Mouse (Mus musculus): ENCODE results near the gene Glipr1l1. TPM values are rescaled to one million over a fixed set of nuclear protein-coding genes. Genes with fewer than 3 reads are reported as not detected.
A peak's percentile ranks its signal among the peaks of the same experiment; 100 is the strongest.
"Not testable (repeated sequence)": the region's sequence is repeated elsewhere in the genome, so short reads cannot be mapped to it uniquely, and the experiment has no call there.

The Glipr1l1 gene
- polyA plus RNA-seq (2014; fragmentation: Nextera tagmentation; extraction: Ambion mirVana): 0.23 TPM in 1 of 2 replicates, not detected in the other

DNA sequence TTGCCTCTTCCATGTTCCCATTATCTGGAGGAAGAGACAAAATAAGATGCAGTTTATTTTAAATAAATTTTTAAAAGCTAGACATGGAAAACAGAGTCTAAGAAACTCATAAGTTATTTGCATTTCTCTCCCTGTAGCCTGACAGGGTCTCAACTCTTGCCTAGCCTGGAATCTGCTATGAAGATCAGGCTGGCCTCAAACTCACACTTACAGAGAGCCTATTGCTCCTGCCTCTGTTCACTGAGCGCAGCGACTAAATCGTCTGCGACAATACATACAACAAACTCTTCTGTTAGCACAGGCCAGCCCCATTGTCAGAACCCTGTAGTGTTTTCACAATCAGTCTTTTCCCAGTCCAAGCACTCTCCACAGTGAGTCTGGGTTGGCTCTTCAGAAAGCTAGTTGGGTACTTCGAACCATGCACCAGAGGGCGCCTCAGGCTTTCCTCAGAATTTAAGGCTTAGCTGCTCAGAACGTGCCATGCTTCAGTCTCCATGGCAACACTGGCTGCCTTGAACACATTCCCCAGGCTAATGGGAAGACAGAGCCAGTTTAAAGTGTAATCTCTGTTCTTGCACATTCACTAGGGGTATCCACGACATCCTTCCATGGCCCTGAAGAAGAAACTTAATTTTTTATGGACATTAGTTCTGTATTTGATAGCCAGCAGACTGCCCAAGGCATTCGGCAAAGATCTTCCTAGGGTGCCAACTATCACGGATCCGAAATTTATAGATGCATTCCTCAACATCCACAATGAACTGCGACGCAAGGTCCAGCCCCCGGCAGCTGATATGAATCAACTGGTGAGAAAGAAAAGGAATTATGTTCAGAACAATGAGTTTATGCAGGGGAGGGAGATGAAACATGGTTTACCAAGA, at the start of gene Glipr1l1:
Gene Glipr1l1 (plus strand): TSS at position 488 of the 881 bp plus-strand sequence.
- no peak within 1 kb of the TSS for H3K27ac ChIP-seq
- no peaks in the 10 kb centered on the region for H3K36me3 ChIP-seq (replicated peaks; ENCODE audit: control insufficient read depth, insufficient read depth)
- no peaks in the 10 kb centered on the region for H3K4me1 ChIP-seq (replicated peaks; ENCODE audit: control insufficient read depth, insufficient read depth, low read length)
- DNase-seq (ENCODE audit: low spot score): peak; percentile 87
- 31% methylated on average over 14 of the region's 14 CpGs for WGBS
- peak; percentile 98 for ATAC-seq (ENCODE audit: low FRiP score)
- H3K9me3 ChIP-seq (ENCODE audit: control insufficient read depth, low read length): no peaks in the 10 kb centered on the region
- H3K9ac ChIP-seq: no peak within 1 kb of the TSS
- H3K4me2 ChIP-seq (replicated peaks): peak within 1 kb of the TSS; percentile 43
- H3K4me3 ChIP-seq (replicated peaks; ENCODE audit: low read length): no peak within 1 kb of the TSS
- no peaks in the 10 kb centered on the region for H3K27me3 ChIP-seq (ENCODE audit: control insufficient read depth, insufficient read depth, low read length)

DNA sequence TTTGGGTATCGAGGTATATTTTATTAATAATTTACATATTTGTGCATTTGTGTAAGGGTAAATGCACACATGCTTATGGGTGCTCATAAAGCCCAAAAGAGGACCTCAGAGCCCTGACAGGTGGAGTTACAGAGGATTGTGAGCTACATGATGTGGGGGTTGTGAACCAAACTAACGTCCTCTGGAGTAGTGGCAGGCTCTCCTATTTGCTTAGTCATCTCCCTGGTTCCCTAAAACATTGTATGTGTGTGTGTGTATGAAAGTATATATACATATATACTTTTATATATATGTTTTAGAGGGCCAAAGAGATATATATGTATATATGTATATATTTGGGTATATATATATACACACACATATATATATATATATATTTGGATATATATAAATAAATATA, 36.4 kb upstream of the Glipr1l1 start:
- H3K4me3 ChIP-seq (replicated peaks; ENCODE audit: low read length): no peak overlapping the region
- H3K4me2 ChIP-seq (replicated peaks): no peak overlapping the region
- 78% methylated on average over 2 of the region's 2 CpGs for WGBS
- H3K36me3 ChIP-seq (replicated peaks; ENCODE audit: control insufficient read depth, insufficient read depth): no peaks in the 10 kb centered on the region
- H3K27ac ChIP-seq: no peak overlapping the region
- no peaks in the 10 kb centered on the region for H3K27me3 ChIP-seq (ENCODE audit: control insufficient read depth, insufficient read depth, low read length)
- DNase-seq (ENCODE audit: low spot score): no peak
- ATAC-seq (ENCODE audit: low FRiP score): no peak
- H3K9me3 ChIP-seq (ENCODE audit: control insufficient read depth, low read length): no peaks in the 10 kb centered on the region
- no peak overlapping the region for H3K9ac ChIP-seq
- H3K4me1 ChIP-seq (replicated peaks; ENCODE audit: control insufficient read depth, insufficient read depth, low read length): no peaks in the 10 kb centered on the region

DNA sequence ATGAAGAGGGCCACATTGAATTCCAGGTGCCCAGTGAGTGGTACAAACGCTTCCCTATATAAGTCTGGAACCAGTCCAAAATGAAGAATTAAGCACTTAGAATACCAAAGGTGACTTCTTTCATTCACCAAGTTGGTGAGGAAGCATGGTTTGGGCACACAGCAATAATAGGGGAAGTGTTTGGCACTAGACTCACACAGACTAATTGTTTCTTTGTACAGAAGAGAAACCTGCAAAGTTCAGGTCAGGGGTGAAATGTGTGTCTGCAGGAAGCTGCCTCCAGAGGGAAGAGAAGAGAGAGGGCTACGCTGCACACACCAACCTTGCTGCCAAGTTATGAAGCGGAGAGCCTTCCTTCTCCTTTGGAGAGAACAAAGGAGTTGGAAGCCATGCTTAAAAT, 31.3 kb upstream of the Glipr1l1 start:
- H3K9me3 ChIP-seq (ENCODE audit: control insufficient read depth, low read length); H3K4me2 ChIP-seq (replicated peaks): not testable (repeated sequence)
- WGBS: 49% methylated on average over 3 of the region's 3 CpGs

DNA sequence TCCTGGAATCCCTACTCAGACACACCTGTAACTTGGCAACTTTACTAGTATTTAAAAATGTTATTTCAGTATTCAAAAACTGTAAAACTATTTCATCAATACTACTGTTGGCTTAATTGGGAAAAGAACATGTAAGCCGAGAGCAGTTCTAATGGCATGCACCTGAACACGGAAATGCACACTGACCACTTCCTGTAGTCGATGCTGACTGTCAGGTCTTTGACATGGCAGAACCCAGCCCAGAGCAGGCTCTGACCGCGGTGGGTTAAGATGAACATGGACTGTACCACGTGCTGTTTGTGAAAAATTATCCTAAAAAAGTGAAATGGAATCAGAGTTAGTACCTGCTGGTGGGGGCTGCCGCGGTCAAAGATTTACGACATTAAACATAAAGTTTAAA, 16.5 kb upstream of the Glipr1l1 start:
- H3K4me2 ChIP-seq (replicated peaks); DNase-seq (ENCODE audit: low spot score); H3K27ac ChIP-seq; H3K9ac ChIP-seq; H3K4me3 ChIP-seq (replicated peaks; ENCODE audit: low read length); H3K9me3 ChIP-seq (ENCODE audit: control insufficient read depth, low read length); H3K4me1 ChIP-seq (replicated peaks; ENCODE audit: control insufficient read depth, insufficient read depth, low read length); ATAC-seq (ENCODE audit: low FRiP score); H3K36me3 ChIP-seq (replicated peaks; ENCODE audit: control insufficient read depth, insufficient read depth); H3K27me3 ChIP-seq (ENCODE audit: control insufficient read depth, insufficient read depth, low read length): not testable (repeated sequence)
- 82% methylated on average over 9 of the region's 9 CpGs for WGBS

More for the DNA sequence above, 31.3 kb upstream of the Glipr1l1 start:
- not testable (repeated sequence) for H3K4me3 ChIP-seq (replicated peaks; ENCODE audit: low read length); DNase-seq (ENCODE audit: low spot score); H3K27ac ChIP-seq; H3K27me3 ChIP-seq (ENCODE audit: control insufficient read depth, insufficient read depth, low read length); ATAC-seq (ENCODE audit: low FRiP score); H3K9ac ChIP-seq; H3K36me3 ChIP-seq (replicated peaks; ENCODE audit: control insufficient read depth, insufficient read depth); H3K4me1 ChIP-seq (replicated peaks; ENCODE audit: control insufficient read depth, insufficient read depth, low read length)

DNA sequence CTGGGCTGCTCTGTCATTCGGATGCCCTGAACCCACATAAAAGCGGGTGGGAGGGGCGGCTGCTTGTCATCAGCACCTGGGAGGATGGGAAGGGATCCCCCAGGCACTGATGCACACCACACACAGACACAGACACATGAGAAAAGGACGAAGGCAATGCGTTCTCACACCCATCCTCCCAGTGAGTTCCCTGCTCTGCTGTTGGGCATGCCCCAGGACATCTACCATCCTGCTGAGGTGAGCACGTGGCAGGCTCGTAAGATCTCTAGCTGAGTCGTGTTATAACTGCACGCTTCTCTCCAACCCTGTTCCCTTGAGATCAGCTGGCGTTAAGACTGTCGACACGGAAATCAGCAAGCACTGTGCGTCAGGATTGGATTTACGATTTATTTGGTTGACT, 15.7 kb upstream of the Glipr1l1 start:
- H3K4me2 ChIP-seq (replicated peaks): peak overlapping the region; percentile 29; the same call in 1 of the 2 replicates
- not testable (repeated sequence) for H3K9me3 ChIP-seq (ENCODE audit: control insufficient read depth, low read length); H3K36me3 ChIP-seq (replicated peaks; ENCODE audit: control insufficient read depth, insufficient read depth); H3K4me3 ChIP-seq (replicated peaks; ENCODE audit: low read length); DNase-seq (ENCODE audit: low spot score); H3K27me3 ChIP-seq (ENCODE audit: control insufficient read depth, insufficient read depth, low read length); H3K9ac ChIP-seq; H3K4me1 ChIP-seq (replicated peaks; ENCODE audit: control insufficient read depth, insufficient read depth, low read length); H3K27ac ChIP-seq
- ATAC-seq (ENCODE audit: low FRiP score): peak; percentile 46; the same call in 1 of the 2 replicates
- 44% methylated on average over 14 of the region's 14 CpGs for WGBS

DNA sequence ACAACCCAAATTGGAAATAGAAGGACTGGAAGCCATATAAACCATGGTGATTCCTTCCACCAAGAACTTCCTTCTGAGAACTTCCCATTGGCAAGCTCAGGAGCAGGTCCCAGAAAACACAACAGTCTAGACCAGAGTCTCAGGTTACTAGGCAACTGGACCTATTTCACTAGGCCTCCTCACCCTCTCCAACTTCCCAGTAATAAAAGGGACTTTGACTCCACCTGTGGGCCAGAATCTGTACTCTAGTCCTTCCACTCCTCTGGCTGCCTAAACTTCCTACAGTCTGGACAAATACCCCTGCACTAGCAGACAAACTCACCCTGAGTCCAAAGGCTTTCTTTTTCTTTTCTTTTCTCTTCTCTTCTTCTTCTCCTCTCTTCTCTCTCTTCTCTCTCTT, 8.8 kb upstream of the Glipr1l1 start:
- ATAC-seq (ENCODE audit: low FRiP score) (no peak), DNase-seq (ENCODE audit: low spot score) (no peak)
- no peak overlapping the region for H3K4me3 ChIP-seq (replicated peaks; ENCODE audit: low read length)
- no peaks in the 10 kb centered on the region for H3K36me3 ChIP-seq (replicated peaks; ENCODE audit: control insufficient read depth, insufficient read depth)
- no peaks in the 10 kb centered on the region for H3K4me1 ChIP-seq (replicated peaks; ENCODE audit: control insufficient read depth, insufficient read depth, low read length)
- H3K27ac ChIP-seq: no peak overlapping the region
- H3K4me2 ChIP-seq (replicated peaks): no peak overlapping the region
- H3K9ac ChIP-seq: no peak overlapping the region
- H3K27me3 ChIP-seq (ENCODE audit: control insufficient read depth, insufficient read depth, low read length): no peaks in the 10 kb centered on the region
- no peaks in the 10 kb centered on the region for H3K9me3 ChIP-seq (ENCODE audit: control insufficient read depth, low read length)

DNA sequence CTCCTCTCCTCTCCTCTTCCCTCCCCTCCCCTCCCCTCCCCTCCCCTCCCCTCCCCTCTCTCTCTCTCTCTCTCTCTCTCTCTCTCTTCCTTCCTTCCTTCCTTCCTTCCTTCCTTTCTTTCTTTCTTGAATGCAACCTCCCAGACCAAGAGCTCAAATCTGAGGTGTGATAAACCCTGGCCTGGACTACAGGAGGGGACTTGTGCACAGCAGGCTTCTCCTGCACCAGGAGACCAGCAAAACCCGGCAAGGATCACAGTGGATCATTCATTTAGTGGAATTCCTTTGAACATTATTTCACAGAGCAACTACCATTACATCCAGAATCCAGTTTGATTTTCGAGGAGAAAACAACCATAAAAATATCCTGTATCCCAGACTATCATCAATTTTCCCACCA, 8.0 kb upstream of the Glipr1l1 start:
- not testable (repeated sequence) for H3K9ac ChIP-seq; ATAC-seq (ENCODE audit: low FRiP score)
- peak; percentile 25 for DNase-seq (ENCODE audit: low spot score)

DNA sequence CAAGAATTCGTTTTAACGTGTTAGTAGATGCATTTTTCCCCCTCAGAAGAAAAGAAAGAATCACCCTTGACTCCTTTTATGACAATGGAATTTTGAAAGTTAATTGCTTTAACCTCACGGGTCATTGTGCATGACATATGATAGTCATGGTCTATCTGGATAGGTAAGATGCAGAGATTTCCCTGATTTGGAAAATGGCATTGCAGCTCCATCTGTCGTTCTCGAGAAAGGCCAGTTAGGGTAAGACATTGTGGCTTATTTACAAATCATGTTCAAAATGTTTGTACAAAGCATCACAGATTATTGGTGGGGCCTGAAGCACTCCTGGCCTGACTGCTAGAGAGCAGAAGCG, 570 bp downstream of the Glipr1l1 start:
- WGBS: 69% methylated on average over 6 of the region's 6 CpGs
- H3K9me3 ChIP-seq (ENCODE audit: control insufficient read depth, low read length); H3K27me3 ChIP-seq (ENCODE audit: control insufficient read depth, insufficient read depth, low read length); H3K36me3 ChIP-seq (replicated peaks; ENCODE audit: control insufficient read depth, insufficient read depth); H3K9ac ChIP-seq; H3K4me3 ChIP-seq (replicated peaks; ENCODE audit: low read length); H3K4me1 ChIP-seq (replicated peaks; ENCODE audit: control insufficient read depth, insufficient read depth, low read length); DNase-seq (ENCODE audit: low spot score); H3K27ac ChIP-seq: not testable (repeated sequence)
- H3K4me2 ChIP-seq (replicated peaks): peak overlapping the region; percentile 43; the same call in 1 of the 2 replicates
- ATAC-seq (ENCODE audit: low FRiP score): 0 out of 2 replicates have a peak, but pooled peaks have one; percentile 8

More for the DNA sequence above, 8.0 kb upstream of the Glipr1l1 start:
- not testable (repeated sequence) for H3K4me3 ChIP-seq (replicated peaks; ENCODE audit: low read length); H3K27me3 ChIP-seq (ENCODE audit: control insufficient read depth, insufficient read depth, low read length); H3K27ac ChIP-seq; H3K9me3 ChIP-seq (ENCODE audit: control insufficient read depth, low read length); H3K36me3 ChIP-seq (replicated peaks; ENCODE audit: control insufficient read depth, insufficient read depth); H3K4me2 ChIP-seq (replicated peaks); H3K4me1 ChIP-seq (replicated peaks; ENCODE audit: control insufficient read depth, insufficient read depth, low read length)
- WGBS: 83% methylated on average over 2 of the region's 2 CpGs

DNA sequence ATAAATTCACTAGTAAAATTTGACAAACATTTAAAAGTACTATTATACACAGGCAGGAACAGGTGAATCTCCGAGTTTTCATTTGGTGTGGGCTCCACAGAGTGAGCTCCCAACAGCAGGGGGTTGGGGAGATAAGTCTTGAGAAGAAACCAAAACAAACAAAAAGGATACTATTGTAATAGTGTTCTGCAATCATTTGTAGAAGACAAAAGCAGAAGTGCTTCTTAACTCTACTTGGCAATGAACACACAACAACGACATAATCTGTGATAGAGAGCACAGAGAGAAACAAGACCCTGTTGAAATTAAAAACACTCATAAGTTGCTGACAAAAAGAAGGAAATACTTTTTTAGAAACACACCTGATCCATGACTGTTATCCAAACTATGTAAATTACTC, 20.1 kb downstream of the Glipr1l1 start:
- WGBS: 48% methylated on average over 2 of the region's 2 CpGs
- no peak overlapping the region for H3K4me2 ChIP-seq (replicated peaks)
- no peaks in the 10 kb centered on the region for H3K36me3 ChIP-seq (replicated peaks; ENCODE audit: control insufficient read depth, insufficient read depth)
- H3K9me3 ChIP-seq (ENCODE audit: control insufficient read depth, low read length): no peaks in the 10 kb centered on the region
- no peak overlapping the region for H3K27ac ChIP-seq
- ATAC-seq (ENCODE audit: low FRiP score) (no peak), DNase-seq (ENCODE audit: low spot score) (no peak)
- no peaks in the 10 kb centered on the region for H3K4me1 ChIP-seq (replicated peaks; ENCODE audit: control insufficient read depth, insufficient read depth, low read length)
- H3K4me3 ChIP-seq (replicated peaks; ENCODE audit: low read length): no peak overlapping the region
- H3K27me3 ChIP-seq (ENCODE audit: control insufficient read depth, insufficient read depth, low read length): no peaks in the 10 kb centered on the region
- H3K9ac ChIP-seq: no peak overlapping the region
